Mouse (Mus musculus): Measurements from ENCODE around the gene Atp2b1.

The Atp2b1 gene

DNA sequence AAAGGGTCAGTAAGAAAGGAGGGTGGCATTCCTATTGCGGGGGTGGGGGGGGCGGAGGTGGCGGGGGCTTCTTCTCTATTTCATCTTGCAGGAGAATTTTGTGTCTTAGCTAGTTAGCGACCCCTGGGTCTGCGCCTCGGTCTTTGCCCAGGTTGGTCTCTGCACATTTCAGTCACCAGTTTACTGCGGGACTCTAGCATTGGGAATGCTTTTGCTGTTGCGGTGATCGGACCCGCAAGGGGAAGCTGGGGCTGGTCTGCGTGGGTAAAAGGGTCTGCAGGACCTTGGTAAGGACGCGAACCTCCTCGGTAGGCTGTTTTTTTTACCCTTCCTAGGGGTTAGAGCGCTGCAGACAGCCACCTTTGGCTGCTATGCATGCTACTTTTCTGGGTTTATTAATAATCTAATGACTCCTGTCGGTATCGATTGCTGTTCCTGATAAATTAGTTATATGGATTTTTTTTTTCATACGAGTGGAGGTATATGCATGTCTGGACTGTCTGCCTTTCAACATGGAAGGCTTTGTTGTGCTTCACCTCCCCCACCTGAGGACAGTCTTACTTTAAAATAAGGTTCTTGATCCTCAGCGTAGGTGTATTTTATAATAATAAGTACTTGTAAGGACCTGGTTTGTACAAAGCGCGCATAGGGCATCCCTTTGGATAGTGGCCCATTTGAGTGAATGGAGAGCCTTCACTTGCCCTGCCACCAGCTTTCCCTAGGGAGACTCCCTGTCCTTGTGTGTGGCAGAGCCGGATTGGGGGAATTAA, 2.0 kb downstream of the Atp2b1 start:
- DNase-seq (ENCODE audit: low read depth, low spot score) = no peak

DNA sequence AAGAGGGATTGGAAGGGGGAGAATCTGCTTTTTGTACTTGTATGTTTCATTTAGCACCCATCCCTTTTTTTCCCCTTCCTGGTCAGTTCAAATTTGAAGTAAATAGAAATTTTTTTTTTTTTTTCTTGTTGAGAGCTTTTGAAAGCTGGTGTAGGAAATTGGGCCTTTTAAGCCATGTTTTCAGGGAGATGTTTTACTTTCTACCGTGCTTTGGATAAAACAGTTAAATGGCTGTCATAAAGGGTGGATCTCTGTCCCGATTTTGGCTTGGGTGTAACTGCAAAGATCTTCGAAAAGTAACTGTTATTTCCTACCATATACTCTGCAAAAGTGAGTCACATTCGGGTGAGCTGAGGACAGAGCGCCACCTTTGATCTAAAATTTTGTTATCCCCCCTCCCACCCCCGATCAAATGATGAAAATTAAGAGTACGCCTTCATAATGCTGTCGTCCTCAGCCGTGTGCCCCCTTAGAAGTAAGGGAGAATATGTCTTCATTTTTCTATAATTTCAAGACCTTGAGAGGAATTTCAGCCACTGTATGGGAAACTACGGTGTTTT, 2.7 kb downstream of the Atp2b1 start:
- no peak for DNase-seq (ENCODE audit: low read depth, low spot score)

DNA sequence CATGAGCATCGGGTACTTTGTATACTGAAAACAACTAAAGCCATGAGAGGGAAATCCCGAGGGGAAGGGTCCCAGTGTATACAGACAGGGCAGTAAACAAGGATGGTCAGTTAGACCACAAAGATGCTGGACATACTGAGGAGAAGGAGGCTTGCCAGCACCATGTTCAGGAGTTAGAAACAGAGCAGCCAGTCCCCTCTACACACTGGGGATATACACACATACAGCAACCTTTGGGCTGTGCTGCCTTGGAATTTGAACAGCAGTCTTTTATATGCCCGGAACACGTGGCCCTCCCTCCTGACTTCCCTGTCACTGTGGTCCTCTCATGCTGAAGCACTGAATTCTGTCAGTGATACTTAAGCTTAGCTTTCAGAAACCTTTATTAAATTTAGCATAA, 10.9 kb downstream of the Atp2b1 start:
- DNase-seq (ENCODE audit: low read depth, low spot score) = no peak

DNA sequence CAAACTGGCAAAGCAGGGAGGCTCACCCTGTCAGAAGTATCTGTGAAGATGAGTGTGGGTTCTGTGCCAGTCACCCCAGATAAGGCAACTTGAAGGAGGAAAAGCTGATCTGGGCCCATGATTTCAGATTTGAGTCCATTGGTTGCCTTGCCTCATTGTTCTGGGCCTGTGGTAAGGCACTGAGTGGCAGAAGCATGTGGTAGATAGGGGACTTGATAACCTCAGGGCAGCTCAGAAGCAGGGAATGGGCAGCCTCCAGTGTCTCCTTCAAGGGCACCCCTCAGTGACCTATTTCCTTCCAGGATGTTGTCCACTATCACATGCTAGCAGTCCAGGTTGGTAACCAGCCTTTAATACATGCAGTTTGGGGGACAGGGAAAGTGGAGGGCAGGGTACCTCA, 12.8 kb downstream of the Atp2b1 start:
- no peak for DNase-seq (ENCODE audit: low read depth, low spot score)

DNA sequence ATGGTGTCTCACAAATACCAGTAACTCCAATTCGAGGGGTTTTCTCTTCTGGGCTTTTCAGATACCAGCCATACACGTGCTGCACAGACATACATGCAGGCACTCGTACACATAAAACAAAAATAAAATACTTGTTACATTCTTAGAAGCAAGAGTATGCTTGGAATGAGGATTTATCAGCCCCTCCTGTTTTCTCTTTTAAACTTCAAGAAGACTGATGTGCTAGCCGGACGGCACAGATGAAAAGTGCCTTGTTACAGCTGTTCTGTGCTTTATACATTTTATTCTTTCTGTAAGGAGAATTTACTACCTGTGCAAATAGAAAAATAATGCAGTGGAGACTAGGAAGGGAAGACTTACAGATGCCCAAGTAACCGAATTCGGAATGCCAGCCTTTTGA, 15.2 kb downstream of the Atp2b1 start:
- DNase-seq (ENCODE audit: low read depth, low spot score) = no peak

DNA sequence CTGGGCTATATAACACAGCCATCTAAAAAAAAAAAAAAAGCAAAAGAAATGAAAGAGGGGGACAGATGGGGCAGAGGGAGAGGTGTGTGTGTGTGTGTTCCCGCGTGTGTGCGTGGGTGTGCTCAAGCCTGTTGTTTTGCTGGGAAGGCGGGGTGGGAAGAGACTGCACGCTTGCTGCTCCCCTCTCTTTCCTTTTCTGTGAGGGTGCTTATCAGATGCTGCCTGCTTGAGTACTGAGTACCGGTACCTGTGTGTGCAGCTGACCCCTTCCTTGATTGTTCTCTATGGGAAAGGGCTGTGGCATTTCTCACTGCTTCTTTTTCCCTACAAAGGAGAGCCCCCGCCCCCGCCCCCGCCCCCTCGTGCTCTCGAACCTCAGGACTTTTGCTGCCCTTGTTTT, 15.9 kb downstream of the Atp2b1 start:
- no peak for DNase-seq (ENCODE audit: low read depth, low spot score)

DNA sequence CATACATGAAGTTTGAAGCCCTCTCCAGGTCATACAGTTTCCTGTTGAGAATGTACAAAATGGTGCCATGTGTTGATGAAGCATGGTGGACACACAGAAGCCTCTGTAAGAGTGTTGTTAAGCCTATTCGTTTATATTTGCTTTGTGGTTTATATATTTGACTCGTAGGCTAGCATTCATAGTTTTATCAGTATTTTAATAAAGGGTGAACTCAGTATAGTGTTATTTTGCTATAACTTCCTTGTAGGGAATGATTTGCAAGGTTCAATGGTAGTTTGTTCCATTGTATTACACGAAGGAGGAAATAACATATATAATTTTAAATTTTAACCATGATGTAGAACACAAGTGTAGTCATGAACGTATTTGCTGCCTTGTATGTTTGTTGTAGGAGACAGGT, 25.9 kb downstream of the Atp2b1 start:
- no peak for DNase-seq (ENCODE audit: low read depth, low spot score)

DNA sequence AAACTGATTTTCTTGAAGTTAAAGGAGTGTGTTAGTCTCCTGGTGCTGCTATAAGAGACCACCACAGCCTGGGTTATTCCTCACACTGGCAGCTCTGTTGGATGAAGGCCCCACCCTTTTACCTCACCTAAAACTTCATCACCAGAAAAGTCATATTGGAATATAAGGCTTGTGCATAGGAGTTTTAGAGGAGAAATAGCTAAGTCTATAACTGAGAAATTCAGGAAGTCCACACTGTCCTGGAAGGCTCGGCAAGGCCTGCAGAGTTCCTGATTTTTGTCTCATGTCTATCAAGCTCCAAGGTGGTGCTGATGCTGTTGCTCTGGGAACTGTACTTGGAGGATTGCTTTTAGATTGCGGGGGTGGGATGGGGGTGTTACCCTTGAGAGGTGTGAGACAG, 26.6 kb downstream of the Atp2b1 start:
- DNase-seq (ENCODE audit: low read depth, low spot score) = no peak

DNA sequence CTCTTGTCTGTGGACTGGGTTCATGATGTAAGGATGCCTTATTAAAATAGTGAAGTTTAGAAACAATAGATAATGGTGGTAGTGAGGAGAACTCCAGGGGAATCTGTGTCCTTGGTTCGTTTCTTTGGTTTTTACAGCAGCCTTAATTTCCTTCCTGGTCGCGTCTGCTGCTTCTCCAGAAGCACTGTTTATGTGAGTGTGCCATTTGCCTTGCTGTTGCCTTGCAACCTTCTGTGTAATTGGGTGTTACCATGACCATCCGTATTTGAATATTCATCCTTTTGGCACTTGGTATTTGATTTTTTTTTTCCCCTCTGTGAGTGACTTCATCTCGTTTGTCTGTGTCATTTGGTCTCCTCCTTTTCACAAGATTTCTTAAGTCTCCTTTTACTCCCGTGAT, 27.8 kb downstream of the Atp2b1 start:
- DNase-seq (ENCODE audit: low read depth, low spot score) = no peak

DNA sequence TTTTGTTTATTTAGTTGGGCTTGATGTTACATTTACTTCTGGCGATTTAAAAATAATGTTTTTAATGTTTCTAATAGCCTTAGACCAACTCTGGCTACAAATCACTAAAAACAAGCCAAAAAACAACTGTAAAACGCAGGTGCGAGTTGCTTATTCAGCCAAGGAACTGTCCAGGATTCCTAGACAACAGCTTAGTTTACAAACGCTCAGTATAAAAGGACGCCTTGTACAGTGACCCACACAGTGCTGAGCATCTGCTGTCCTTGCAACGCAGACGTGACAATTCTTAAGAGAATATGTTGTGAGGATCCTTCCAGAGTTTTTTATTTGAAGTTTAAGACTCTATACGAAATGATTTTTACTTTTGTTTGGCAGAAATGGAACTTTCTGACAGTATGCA, 28.8 kb downstream of the Atp2b1 start:
- DNase-seq (ENCODE audit: low read depth, low spot score) = no peak

DNA sequence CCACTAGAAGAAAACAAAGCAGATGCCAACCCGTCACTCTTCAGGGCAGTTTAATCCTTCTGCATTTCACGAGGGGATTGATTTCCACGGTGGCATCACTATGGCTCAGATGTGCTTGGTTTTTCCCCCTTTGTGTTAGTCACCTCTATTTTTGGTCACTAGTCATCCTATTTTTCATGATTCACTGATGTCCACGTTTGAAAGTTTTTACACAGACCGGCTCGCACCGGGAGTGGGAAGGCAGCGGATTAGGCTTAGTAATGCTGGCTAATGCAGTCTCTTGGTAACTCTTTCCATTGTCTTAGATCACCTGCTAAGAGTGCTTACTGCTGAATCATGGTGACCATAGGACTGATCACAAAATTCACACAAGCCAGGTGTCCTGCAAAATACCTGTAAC, 29.7 kb downstream of the Atp2b1 start:
- no peak for DNase-seq (ENCODE audit: low read depth, low spot score)

DNA sequence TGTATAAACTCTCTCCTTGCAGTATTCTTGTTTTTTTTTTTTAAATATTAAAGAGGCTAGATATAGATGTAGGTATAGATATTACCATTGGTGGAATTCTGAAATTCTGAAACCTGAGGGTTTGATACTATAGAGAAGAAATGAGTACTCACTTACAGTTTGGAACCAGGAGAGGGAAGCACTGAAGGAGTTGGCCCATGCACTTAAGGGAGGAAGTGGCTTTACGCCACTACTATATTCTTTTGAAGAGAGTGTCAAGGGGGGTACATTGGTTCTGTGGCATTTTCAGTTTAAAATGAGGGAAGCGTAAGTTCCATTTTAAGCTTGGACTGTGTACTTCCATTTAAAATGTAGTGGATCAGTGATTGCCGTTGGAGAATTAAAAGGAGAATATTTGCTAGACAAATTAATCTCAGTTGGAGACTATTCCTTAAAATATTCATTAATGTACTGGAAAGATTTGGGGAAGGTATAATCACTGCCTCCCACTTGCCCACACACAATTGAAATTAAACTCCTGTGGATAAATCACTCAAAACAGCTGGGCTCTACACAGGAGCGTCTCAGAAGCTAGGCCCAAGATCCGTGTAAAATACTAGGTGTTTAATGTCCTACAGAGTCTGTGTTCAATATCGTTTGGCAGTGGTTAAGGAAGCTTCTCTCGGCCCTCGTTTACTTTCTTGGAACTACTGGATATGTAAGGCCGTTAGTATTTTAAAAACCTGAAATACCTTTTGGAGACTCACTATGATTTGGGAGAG, 32.0 kb downstream of the Atp2b1 start:
- DNase-seq (ENCODE audit: low read depth, low spot score) = no peak

DNA sequence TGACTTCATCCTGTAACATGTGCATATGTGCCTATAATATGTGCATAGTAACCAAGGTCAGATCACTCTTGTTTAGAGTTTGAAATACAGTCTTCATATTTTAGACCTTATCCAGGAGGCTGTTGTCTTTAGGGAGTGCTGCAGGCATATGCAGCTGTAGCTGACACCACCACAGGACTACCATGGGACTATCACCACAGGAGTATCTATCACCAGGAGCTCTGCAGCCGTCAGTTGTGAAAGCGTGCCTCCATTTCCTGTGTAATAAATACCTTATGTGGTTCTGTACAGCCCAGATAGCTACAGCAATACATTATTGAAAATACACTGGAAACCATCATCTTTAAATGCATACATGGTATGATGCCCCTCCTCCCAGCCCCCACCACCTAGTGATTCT, 33.0 kb downstream of the Atp2b1 start:
- DNase-seq (ENCODE audit: low read depth, low spot score) = no peak

DNA sequence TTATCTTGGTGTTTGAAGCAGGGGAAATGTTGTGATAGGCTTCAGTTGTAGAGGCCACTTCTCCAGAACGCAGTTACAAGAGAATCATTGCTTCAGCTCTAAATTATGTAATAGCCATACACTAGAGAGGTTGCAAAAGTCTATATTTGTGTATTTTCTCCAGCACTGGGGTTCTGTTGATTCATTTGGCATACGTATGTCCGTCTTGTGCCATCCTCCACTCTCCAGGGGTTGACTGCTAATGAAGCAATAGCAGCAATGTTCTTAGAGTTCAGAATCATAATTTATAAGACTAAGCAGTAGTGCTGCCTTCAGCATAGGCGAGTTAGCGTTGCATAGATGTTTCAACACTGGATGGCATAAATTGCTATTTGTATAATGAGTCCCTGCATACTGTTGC, 33.9 kb downstream of the Atp2b1 start:
- no peak for DNase-seq (ENCODE audit: low read depth, low spot score)

DNA sequence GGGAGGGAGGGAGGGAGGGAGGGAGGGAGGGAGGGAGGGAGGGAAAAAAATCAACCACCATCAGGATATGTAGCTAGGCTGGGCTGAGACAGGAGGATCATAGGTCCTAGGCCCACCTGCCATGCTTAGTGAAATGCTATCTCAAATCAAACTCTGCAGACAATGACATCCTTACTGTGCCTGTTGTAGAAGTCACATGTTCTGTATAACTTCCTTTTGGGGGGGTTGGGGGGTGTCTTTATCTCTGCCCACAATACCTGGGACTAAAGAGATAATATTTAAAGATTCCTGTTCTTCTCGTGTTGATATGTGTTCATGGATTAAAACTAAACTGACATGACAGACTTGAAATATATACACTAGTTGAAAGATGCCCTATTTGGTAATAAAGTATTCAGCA, 35.5 kb downstream of the Atp2b1 start:
- DNase-seq (ENCODE audit: low read depth, low spot score) = no peak

DNA sequence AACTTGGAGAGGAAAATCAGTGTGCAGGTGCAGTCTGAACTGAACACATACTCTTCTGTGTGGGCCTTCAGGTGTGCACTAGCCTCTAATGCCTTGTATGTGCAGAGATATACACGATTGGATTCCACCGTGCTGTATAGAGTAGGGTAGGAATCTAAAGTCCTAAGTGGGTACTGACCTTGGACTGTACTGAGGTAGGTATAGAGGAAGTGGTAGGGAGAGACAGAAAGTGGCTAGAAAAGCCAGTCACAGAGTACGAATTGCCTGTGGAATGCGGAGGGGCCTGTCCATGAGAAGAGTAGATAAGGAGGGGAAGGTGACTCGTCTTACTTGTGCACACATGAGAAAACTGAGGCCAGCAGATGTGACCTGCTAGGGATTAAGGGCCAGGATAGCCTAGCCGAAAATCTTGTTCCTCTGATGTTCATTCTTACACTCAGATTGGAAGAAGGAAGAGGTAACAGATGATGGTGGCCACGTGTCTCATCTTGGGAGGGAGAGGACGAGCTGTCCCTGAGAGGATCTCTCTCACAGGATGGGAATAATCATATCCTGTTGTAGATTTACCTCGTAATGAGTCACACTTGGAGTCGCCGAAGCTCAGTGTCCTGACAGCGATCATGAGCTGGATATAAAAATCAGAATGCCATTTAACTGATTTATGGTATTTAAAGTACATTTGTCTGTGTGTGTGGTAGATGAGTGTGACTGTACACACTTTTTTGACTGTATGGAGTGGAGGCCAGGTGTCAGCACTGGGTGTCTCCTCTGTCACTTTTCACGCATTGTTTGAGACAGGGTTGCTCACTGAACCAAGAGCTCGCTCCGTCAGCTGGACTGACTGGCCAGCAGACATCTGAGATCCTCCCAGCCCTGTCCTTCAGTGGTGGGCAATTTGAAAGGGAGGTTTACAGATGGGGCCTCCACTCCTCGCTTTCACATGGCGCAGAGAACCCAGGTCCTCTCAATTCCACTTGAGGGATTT, 37.4 kb downstream of the Atp2b1 start:
- no peak for DNase-seq (ENCODE audit: low read depth, low spot score)

DNA sequence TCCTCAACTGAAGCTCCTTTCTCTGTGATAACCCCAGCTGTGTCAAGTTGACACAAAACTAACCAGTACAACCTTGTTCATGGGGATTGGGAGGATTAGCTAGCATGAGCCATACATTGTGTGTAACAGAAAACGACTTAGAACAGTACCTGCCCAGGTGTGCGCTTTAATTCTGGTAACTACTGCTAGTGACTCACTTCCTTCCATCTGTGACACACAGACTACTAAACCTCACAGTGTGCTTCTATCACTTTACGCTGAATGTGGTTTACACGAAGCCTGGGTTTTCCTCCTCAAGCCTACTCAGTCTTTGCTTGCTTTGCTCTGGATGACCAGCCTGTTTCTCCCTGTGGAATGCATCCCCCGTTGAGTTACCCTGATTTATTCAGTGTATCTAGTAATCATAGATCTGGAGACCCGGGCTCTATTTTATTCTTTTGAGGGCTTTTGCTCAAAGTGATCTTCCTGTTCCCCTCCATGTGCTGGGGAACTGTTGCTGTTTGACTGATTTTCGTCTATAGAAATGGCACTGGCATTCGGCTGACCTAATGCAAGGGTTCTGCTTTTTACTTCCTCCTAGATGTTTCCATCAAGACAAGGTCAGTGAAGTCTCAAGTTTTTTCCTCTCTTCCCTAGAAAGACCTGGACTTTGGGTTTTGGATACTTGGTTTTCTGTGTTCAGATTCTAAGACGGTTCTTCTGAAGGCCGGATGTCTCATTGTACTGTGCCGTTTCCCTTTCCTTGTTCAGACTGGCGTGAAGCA, 40.2 kb downstream of the Atp2b1 start:
- no peak for DNase-seq (ENCODE audit: low read depth, low spot score)

DNA sequence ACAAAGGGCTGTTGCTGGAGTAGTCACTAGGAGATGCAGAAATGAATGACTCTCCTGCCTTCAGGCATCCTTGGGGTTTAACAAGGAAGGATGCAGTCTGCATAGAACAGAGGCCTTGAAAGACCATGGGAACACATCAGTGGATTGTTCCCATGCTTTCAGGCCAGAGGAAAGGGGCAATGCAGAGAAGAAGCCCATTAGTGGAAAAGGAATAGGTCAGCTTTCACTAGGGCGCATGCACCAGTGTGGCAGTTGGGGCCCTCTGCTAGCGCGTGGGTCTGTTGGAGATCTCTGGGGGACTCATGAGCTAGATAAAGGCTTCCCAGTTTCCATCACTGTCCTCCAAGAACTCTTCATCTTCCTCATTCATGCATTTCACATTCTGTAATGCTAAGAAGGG, 41.9 kb downstream of the Atp2b1 start:
- no peak for DNase-seq (ENCODE audit: low read depth, low spot score)

DNA sequence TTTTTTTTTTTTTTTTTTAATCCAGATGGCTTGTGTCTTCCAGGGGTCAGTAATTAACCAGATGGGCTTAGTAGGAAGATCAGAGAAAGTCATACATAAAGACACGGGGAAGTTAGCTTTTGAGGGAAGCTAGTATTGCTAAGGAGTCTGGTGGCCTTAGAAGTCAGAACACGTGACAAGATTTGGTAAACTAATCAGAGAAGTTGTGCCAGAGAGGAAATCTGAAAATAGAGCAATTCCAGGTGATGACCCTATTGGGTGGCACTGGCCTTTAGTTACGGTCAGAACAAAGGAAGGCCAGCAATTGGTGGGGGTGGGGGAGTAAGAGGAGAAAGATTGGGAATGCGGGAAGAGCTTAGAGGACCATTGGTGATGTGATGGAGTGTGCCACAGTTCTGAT, 44.5 kb downstream of the Atp2b1 start:
- no peak for DNase-seq (ENCODE audit: low read depth, low spot score)

DNA sequence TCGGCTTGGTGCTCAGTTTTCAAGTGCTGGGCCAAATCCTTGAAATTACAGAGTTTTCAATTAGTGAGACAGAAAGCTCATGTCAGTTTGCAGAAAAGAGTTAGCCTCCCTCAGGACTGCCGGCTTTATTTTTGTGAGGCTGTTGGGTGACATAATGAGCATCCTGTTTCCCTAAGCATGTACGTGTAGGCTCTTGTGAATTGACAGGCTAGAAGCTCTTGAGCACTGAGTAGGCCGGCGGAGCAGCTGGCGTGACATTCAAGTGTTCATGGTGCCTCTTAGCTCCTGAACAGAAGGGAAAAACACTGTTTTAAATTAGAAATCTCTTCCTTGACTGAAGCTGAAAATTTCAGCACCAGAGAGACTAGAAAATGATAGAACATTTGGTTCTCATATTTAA, 45.2 kb downstream of the Atp2b1 start:
- no peak for DNase-seq (ENCODE audit: low read depth, low spot score)

DNA sequence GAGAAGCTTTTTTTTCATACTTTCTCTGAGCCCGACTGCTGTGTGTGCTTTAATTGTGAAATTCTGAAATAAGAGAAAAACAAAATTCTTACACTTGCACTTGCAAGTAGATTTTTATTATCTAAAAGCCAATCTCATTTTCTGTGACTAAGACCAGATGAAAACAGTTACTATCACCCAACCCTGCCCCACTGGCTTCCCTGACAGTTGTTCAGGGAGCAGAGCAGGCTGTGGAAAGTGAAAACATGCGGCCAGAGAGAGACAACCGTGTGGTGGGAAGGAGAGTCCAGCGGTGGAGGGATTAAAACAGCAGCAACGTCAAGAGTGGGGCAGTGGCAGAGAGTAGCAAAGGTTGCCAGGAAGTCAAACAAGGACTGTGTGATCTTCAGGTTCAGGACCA, 46.7 kb downstream of the Atp2b1 start:
- DNase-seq (ENCODE audit: low read depth, low spot score) = no peak

All from c-Kit-negative CD71-positive TER-119-positive erythroid progenitor cells, embryonic 14.5 days (primary cell).